Mouse (Mus musculus): ENCODE data around the gene Zswim7.

- TF ChIP-seq CTCF (IDR thresholded peaks at IDR 0.05; ENCODE audit: extremely low read depth, insufficient read depth, low read length): no peak
- no peak for TF ChIP-seq POLR2A (IDR thresholded peaks at IDR 0.05; ENCODE audit: extremely low read depth, insufficient read depth, low read length)
Measured at GRCm38 (mm10) chr11:62277086-62277485, 4.1 kb downstream of the Zswim7 start.

All from cortical plate, adult 2 months (tissue).